Mouse (Mus musculus) embryonic facial prominence, embryonic 10.5 days (tissue): ENCODE measurements around the gene Cfap61. TPM values are rescaled to one million over a fixed set of nuclear protein-coding genes. Genes with fewer than 3 reads are reported as not detected.

Experiments
- DNase-seq: peaks from one replicate; pipeline ENCODE4 v3.0.0-alpha.2; 2017; ENCODE audit warnings: low spot score
- H3K27ac ChIP-seq: fragments of 300-500 bp; sonication (generic); replicated peaks from 2 replicates; pipeline ENCODE4 v1.5.1; 2016; ENCODE audit warnings: mild to moderate bottlenecking
- H3K27me3 ChIP-seq: fragments of 300-500 bp; sonication (generic); replicated peaks from 2 replicates; pipeline ENCODE4 v1.6.1; 2016; ENCODE audit warnings: low read depth, mild to moderate bottlenecking; ENCODE audit not compliant: poor library complexity, severe bottlenecking
- H3K36me3 ChIP-seq: fragments of 300-500 bp; sonication (generic); replicated peaks from 2 replicates; pipeline ENCODE4 v1.6.1; 2016; ENCODE audit warnings: mild to moderate bottlenecking, moderate library complexity
- H3K4me1 ChIP-seq: fragments of 300-500 bp; sonication (generic); 2 replicates; pipeline ENCODE4 v1.6.1; 2016
- H3K4me3 ChIP-seq: fragments of 300-500 bp; sonication (generic); 2 replicates; pipeline ENCODE4 v1.5.1; 2016; ENCODE audit warnings: mild to moderate bottlenecking, moderate library complexity
- H3K9me3 ChIP-seq: fragments of 300-500 bp; sonication (generic); 2 replicates; pipeline ENCODE4 v1.6.1; 2016; ENCODE audit warnings: mild to moderate bottlenecking
- WGBS: fragments of 180-500 bp; shearing (Covaris S2); methylation state at CpG from one replicate; pipeline ENCODE4 v1.1.7; 2016; 5-methylcytosine and 5-hydroxymethylcytosine counted together
- polyA plus RNA-seq: library from polyadenylated mRNA; unstranded; fragments of >200 nt; fragmentation: Nextera tagmentation; extraction: Ambion mirVana; gene quantifications from 2 replicates; pipeline ENCODE4 v1.2.1, GENCODE M21; 2016

The Cfap61 gene
- polyA plus RNA-seq, 1 experiment from 2014 or later, result 0.93 TPM

GRCm38 (mm10) chr2:145956318-145956717 lies 21.7 kb downstream of the Cfap61 start:
- H3K36me3 ChIP-seq, result no peaks in the 10 kb centered on the region
- 73% methylated on average over 5 of the region's 5 CpGs for WGBS
- no peak overlapping the region for H3K4me3 ChIP-seq
- peaks cover 18% of the 10 kb centered on the region for H3K27me3 ChIP-seq
- DNase-seq, result no peak
- H3K27ac ChIP-seq, result no peak overlapping the region
- H3K4me1 ChIP-seq, result peaks cover 4% of the 10 kb centered on the region
- H3K9me3 ChIP-seq, result no peaks in the 10 kb centered on the region

- Histone ChIP-seq H3K9me3 (no peaks in the 10 kb centered on the region), H3K36me3 (no peaks in the 10 kb centered on the region), H3K4me3 (no peak overlapping the region), H3K27me3 (peaks cover 8% of the 10 kb centered on the region; the same call in 1 of the 2 replicates), H3K4me1 (peaks cover 4% of the 10 kb centered on the region; the same call in 1 of the 2 replicates), H3K27ac (no peak overlapping the region)
- no peak for DNase-seq
- 15% methylated on average over 4 of the region's 4 CpGs for WGBS
Measured at GRCm38 (mm10) chr2:145957450-145957849, 22.9 kb downstream of the Cfap61 start.

GRCm38 (mm10) chr2:145958097-145958496 lies 23.5 kb downstream of the Cfap61 start:
- Histone ChIP-seq H3K4me1 (peaks cover 4% of the 10 kb centered on the region; the same call in 1 of the 2 replicates), H3K4me3 (no peak overlapping the region), H3K36me3 (no peaks in the 10 kb centered on the region), H3K9me3 (no peaks in the 10 kb centered on the region), H3K27me3 (0 out of 2 replicates have a peak, but pooled peaks cover 5% of the 10 kb centered on the region), H3K27ac (no peak overlapping the region)
- no peak for DNase-seq
- 84% methylated on average over 6 of the region's 6 CpGs for WGBS

- 0 out of 2 replicates have a peak, but pooled peaks cover 3% of the 10 kb centered on the region for H3K27me3 ChIP-seq
- DNase-seq, result no peak
- no peaks in the 10 kb centered on the region for H3K36me3 ChIP-seq
- 83% methylated on average over 7 of the region's 7 CpGs for WGBS
- H3K4me3 ChIP-seq, result no peak overlapping the region
- H3K27ac ChIP-seq, result no peak overlapping the region
- no peaks in the 10 kb centered on the region for H3K9me3 ChIP-seq
- H3K4me1 ChIP-seq, result peaks cover 4% of the 10 kb centered on the region; the same call in 1 of the 2 replicates
Measured at GRCm38 (mm10) chr2:145958551-145958950, 24.0 kb downstream of the Cfap61 start.

- Histone ChIP-seq H3K36me3 (no peaks in the 10 kb centered on the region), H3K4me3 (no peak overlapping the region), H3K27me3 (0 out of 2 replicates have a peak, but pooled peaks cover 2% of the 10 kb centered on the region), H3K4me1 (peaks cover 4% of the 10 kb centered on the region; the same call in 1 of the 2 replicates), H3K9me3 (no peaks in the 10 kb centered on the region), H3K27ac (no peak overlapping the region)
- 91% methylated on average over 5 of the region's 5 CpGs for WGBS
- no peak for DNase-seq
Measured at GRCm38 (mm10) chr2:145961861-145962260, 27.3 kb downstream of the Cfap61 start.

- 87% methylated on average over 12 of the region's 12 CpGs for WGBS
- H3K4me1 ChIP-seq, result no peaks in the 10 kb centered on the region
- H3K27me3 ChIP-seq, result no peaks in the 10 kb centered on the region
- DNase-seq, result no peak
- H3K4me3 ChIP-seq, result no peak overlapping the region
- H3K27ac ChIP-seq, result no peak overlapping the region
- no peaks in the 10 kb centered on the region for H3K36me3 ChIP-seq
- H3K9me3 ChIP-seq, result no peaks in the 10 kb centered on the region
Measured at GRCm38 (mm10) chr2:145970751-145971150, 36.2 kb downstream of the Cfap61 start.

- H3K27ac ChIP-seq, result no peak overlapping the region
- no peaks in the 10 kb centered on the region for H3K36me3 ChIP-seq
- H3K4me3 ChIP-seq, result no peak overlapping the region
- no peak for DNase-seq
- H3K4me1 ChIP-seq, result no peaks in the 10 kb centered on the region
- H3K9me3 ChIP-seq, result no peaks in the 10 kb centered on the region
- no peaks in the 10 kb centered on the region for H3K27me3 ChIP-seq
- 93% methylated on average over 20 of the region's 20 CpGs for WGBS
Measured at GRCm38 (mm10) chr2:145971237-145972010, 36.8 kb downstream of the Cfap61 start.

- Histone ChIP-seq H3K9me3 (no peaks in the 10 kb centered on the region), H3K36me3 (no peaks in the 10 kb centered on the region), H3K27ac (no peak overlapping the region), H3K4me1 (no peaks in the 10 kb centered on the region), H3K4me3 (no peak overlapping the region), H3K27me3 (no peaks in the 10 kb centered on the region)
- no peak for DNase-seq
- 88% methylated on average over 4 of the region's 4 CpGs for WGBS
Measured at GRCm38 (mm10) chr2:145972571-145972970, 38.0 kb downstream of the Cfap61 start.

GRCm38 (mm10) chr2:145979616-145980015 lies 45.0 kb downstream of the Cfap61 start:
- WGBS, result 72% methylated on average over 4 of the region's 4 CpGs
- H3K4me3 ChIP-seq, result no peak overlapping the region
- H3K4me1 ChIP-seq, result peaks cover 17% of the 10 kb centered on the region
- no peak overlapping the region for H3K27ac ChIP-seq
- peak; percentile 4 for DNase-seq
- H3K27me3 ChIP-seq, result no peaks in the 10 kb centered on the region
- no peaks in the 10 kb centered on the region for H3K36me3 ChIP-seq
- H3K9me3 ChIP-seq, result no peaks in the 10 kb centered on the region

GRCm38 (mm10) chr2:145980881-145981280 lies 46.3 kb downstream of the Cfap61 start:
- peak; percentile 7 for DNase-seq
- Histone ChIP-seq H3K27ac (no peak overlapping the region), H3K4me1 (peaks cover 17% of the 10 kb centered on the region), H3K4me3 (no peak overlapping the region), H3K27me3 (no peaks in the 10 kb centered on the region), H3K36me3 (no peaks in the 10 kb centered on the region), H3K9me3 (no peaks in the 10 kb centered on the region)
- WGBS, result 75% methylated on average over 9 of the region's 9 CpGs

GRCm38 (mm10) chr2:145981699-145982112 lies 47.1 kb downstream of the Cfap61 start:
- Histone ChIP-seq H3K9me3 (no peaks in the 10 kb centered on the region), H3K4me3 (no peak overlapping the region), H3K27ac (0 out of 2 replicates have a peak overlapping the region, but pooled peaks have one; percentile 37), H3K4me1 (peaks cover 17% of the 10 kb centered on the region), H3K27me3 (no peaks in the 10 kb centered on the region), H3K36me3 (no peaks in the 10 kb centered on the region)
- DNase-seq, result peak; percentile 42
- WGBS, result 30% methylated on average over 6 of the region's 6 CpGs

- 69% methylated on average over 9 of the region's 9 CpGs for WGBS
- Histone ChIP-seq H3K4me3 (no peak overlapping the region), H3K4me1 (peaks cover 17% of the 10 kb centered on the region), H3K36me3 (no peaks in the 10 kb centered on the region), H3K27ac (no peak overlapping the region), H3K9me3 (no peaks in the 10 kb centered on the region), H3K27me3 (no peaks in the 10 kb centered on the region)
- DNase-seq, result peak; percentile 1
Measured at GRCm38 (mm10) chr2:145982317-145983045, 47.9 kb downstream of the Cfap61 start.
